Mouse (Mus musculus): Measurements from ENCODE around the gene Emid1. TPM values are rescaled to one million over a fixed set of nuclear protein-coding genes. Genes with fewer than 3 reads are reported as not detected.

The Emid1 gene
- total RNA-seq, 2 experiments from 2014 or later, result 3.2 to 5.2 TPM

Other genes starting within 250 kb of the Emid1 start
- gene Nefh, start 204.2 kb downstream of the Emid1 start, total RNA-seq (2014; fragmentation: Nextera tagmentation), result 21.1 and 23.4 TPM in 2 replicates
- 30.0 and 43.5 TPM in 2 replicates for gene Nefh, start 204.2 kb downstream of the Emid1 start, total RNA-seq (2017)
- 136 and 160 TPM in 2 replicates for gene Ap1b1, start 165.4 kb downstream of the Emid1 start, total RNA-seq (2014; fragmentation: Nextera tagmentation)
- gene Ap1b1, start 165.4 kb downstream of the Emid1 start, total RNA-seq (2017), result 116 and 165 TPM in 2 replicates
- not detected in 2 replicates for gene Rasl10a, start 94.1 kb downstream of the Emid1 start, total RNA-seq (2014; fragmentation: Nextera tagmentation)
- gene Rasl10a, start 94.1 kb downstream of the Emid1 start, total RNA-seq (2017), result not detected in 2 replicates
- gene Gas2l1, start 86.9 kb downstream of the Emid1 start, total RNA-seq (2014; fragmentation: Nextera tagmentation), result 0.87 and 4.4 TPM in 2 replicates
- gene Gas2l1, start 86.9 kb downstream of the Emid1 start, total RNA-seq (2017), result 1.3 TPM in 1 of 2 replicates, not detected in the other
- 12.7 and 33.4 TPM in 2 replicates for gene Rhbdd3, start 53.3 kb downstream of the Emid1 start, total RNA-seq (2014; fragmentation: Nextera tagmentation)
- gene Rhbdd3, start 53.3 kb downstream of the Emid1 start, total RNA-seq (2017), result 22.3 and 25.9 TPM in 2 replicates
- gene Ewsr1, start 53.0 kb downstream of the Emid1 start, total RNA-seq (2014; fragmentation: Nextera tagmentation), result 450 and 540 TPM in 2 replicates
- 724 and 794 TPM in 2 replicates for gene Ewsr1, start 53.0 kb downstream of the Emid1 start, total RNA-seq (2017)
- 1.1 and 3.0 TPM in 2 replicates for gene Kremen1, start 109.3 kb upstream of the Emid1 start, total RNA-seq (2014; fragmentation: Nextera tagmentation)
- 1.1 and 2.1 TPM in 2 replicates for gene Kremen1, start 109.3 kb upstream of the Emid1 start, total RNA-seq (2017)